Mouse (Mus musculus): ENCODE data around the gene Tekt3. TPM values are rescaled to one million over a fixed set of nuclear protein-coding genes. Genes with fewer than 3 reads are reported as not detected.

Gene Tekt3
- polyA plus RNA-seq, 1 experiment from 2014 or later, result 0.22 TPM

DNA sequence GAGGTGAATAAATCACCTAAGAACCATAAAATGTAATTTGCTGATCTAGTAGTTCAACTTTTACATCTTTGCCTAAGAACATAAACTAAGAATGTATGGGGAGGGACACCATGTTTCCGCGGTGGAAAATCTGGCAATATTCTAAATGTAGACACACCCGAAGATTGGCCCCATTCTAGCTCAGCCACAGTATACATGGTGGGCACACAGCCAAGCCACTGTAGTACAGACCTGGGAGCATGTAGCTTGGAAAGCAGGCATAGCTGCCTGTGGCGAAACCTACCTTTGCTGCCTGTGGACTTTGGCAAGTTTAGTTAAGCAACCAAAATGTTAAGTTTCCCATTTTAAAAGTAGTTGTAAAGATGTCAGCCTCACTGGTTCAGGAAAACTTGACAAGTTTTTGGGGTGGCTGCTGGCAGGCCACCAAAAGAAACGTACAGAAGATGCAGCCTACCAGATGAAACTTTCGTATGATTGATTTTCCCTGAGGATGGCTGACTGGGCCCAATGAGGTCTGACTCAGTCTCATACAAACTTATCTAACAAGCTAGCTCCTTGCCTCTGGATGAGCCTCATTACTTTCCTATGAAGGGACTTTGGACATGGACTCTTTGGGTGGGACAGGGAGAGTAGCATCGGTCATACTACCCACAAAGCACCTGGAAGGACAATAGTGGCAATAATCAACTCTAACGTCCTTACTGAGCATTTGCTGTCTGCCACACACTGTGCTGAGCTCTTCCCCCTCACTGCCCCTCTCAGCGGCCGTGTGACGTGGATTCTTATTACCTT, 25.8 kb upstream of the Tekt3 start:
- Histone ChIP-seq H3K9ac (no peak overlapping the region), H3K27ac (peak overlapping the region; percentile 71), H3K4me2 (no peak overlapping the region), H3K9me3 (no peaks in the 10 kb centered on the region), H3K36me3 (no peaks in the 10 kb centered on the region), H3K4me1 (peaks cover 20% of the 10 kb centered on the region), H3K4me3 (no peak overlapping the region), H3K27me3 (no peaks in the 10 kb centered on the region)
- peak; percentile 54; the same call in 1 of the 2 replicates for ATAC-seq (ENCODE audit: insufficient number of reproducible peaks, low FRiP score, low TSS enrichment, low read depth)
- 47% methylated on average over 11 of the region's 11 CpGs for WGBS

DNA sequence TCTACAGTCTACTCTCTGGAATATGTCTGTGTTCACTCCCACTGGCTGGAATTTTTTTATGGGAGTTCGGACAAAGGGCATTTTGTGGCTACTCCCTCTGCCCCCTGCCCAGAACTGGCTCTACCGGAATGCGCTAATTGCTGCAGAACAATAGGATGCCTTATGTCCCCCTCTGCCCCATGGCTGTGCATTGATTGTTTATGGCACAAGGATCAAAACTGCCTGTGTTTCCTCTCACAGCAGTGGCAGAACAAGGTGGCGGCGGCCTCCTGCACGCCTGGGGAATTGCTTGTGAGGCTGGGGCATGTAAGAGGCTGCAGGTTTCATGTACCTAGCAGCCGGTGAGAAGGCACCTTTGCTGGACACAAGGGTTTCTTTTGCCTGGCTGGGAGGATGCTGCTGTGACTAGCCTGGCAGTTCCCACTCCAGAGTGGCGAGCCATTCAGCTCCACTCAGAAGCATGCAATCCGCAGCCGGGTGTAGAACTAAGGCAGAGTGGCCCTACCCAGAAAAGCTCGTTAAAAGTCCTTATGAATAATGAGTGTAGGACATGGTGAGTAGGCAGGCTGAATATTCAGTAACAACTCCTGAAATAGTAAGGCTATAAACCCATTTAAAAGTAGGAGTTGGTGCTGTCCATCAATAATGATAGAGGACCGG, 21.3 kb upstream of the Tekt3 start:
- H3K4me3 ChIP-seq, result no peak overlapping the region
- no peaks in the 10 kb centered on the region for H3K27me3 ChIP-seq
- H3K36me3 ChIP-seq, result no peaks in the 10 kb centered on the region
- H3K4me2 ChIP-seq, result no peak overlapping the region
- H3K4me1 ChIP-seq, result peaks cover 22% of the 10 kb centered on the region
- H3K9me3 ChIP-seq, result no peaks in the 10 kb centered on the region
- ATAC-seq (ENCODE audit: insufficient number of reproducible peaks, low FRiP score, low TSS enrichment, low read depth), result no peak
- WGBS, result 40% methylated on average over 12 of the region's 12 CpGs
- peak overlapping the region; percentile 33; the same call in 1 of the 2 replicates for H3K27ac ChIP-seq
- no peak overlapping the region for H3K9ac ChIP-seq

DNA sequence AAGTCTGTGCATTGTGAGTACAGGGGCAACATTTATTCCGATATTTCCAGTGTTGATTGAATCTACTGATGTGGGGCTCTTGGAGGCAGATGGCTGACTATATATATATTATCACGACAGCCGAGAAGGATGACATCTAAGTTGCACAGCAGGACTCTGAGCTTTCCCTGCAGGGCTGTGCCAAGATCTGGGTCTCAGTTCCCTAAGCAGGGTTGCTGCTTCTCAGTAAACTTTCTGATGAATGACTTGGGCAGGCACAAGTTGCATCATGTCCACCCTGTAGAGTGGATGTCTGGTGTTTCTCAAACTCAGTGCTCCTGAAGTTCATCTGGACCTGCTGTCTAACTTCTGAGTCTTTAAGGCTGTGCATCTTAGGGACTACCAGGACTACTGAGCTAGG, 15.7 kb upstream of the Tekt3 start:
- Histone ChIP-seq H3K4me1 (0 out of 2 replicates have a peak, but pooled peaks cover under 1% of the 10 kb centered on the region), H3K9ac (no peak overlapping the region), H3K4me2 (no peak overlapping the region), H3K27me3 (no peaks in the 10 kb centered on the region), H3K36me3 (no peaks in the 10 kb centered on the region), H3K9me3 (no peaks in the 10 kb centered on the region), H3K27ac (no peak overlapping the region), H3K4me3 (no peak overlapping the region)
- ATAC-seq (ENCODE audit: insufficient number of reproducible peaks, low FRiP score, low TSS enrichment, low read depth), result no peak
- WGBS, result 63% methylated on average over 3 of the region's 3 CpGs

DNA sequence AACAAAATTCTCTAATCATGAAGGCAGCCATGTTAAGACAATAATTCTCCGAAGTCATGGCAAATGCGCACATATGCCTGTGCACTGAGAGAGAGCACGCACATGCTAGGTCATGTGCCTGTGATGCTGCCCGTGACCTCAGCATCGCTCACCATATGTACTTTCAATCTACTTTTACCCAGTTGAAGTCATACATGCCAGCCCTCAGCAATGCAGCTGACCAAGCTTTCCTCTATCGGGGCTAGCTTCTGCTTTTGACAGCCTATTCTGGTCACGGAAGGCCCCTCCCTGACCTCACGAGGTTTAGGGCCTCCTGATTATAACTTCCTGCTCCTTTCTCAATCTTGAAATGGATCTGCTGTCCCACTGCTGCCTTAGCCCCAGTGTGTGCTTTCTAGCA, 15.1 kb upstream of the Tekt3 start:
- Histone ChIP-seq H3K36me3 (no peaks in the 10 kb centered on the region), H3K4me2 (no peak overlapping the region), H3K9me3 (no peaks in the 10 kb centered on the region), H3K27ac (no peak overlapping the region), H3K4me3 (no peak overlapping the region), H3K4me1 (no peaks in the 10 kb centered on the region), H3K9ac (no peak overlapping the region), H3K27me3 (no peaks in the 10 kb centered on the region)
- ATAC-seq (ENCODE audit: insufficient number of reproducible peaks, low FRiP score, low TSS enrichment, low read depth), result no peak
- 85% methylated on average over 8 of the region's 8 CpGs for WGBS

DNA sequence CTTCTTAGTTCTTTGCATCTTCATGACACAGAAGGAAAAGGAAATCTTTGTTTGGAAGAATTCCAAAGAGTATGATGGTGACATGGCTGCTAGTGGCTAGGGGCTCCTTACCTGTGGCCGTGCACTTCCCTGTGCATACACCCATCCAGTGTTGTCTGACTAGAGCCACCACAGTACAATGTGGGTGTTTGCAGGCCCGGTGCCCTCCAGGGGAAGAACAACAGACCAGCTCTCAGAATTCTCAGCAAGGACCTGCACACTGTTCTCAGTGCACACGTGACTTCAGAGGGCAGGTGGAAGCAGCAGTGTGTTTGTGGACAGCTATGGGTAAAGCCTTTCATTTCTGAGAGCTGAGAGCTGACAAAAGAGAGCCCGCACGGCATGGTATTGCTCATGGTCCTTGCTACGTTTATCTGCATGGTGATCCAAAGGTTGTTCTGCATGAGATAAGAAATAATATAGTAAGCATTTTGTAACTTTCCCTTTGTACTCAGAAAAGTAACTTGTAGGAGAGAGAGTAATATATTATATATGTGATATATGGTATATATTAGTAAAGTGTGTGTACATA, 11.0 kb upstream of the Tekt3 start:
- 92% methylated on average over 6 of the region's 6 CpGs for WGBS
- Histone ChIP-seq H3K9ac (no peak overlapping the region), H3K27ac (no peak overlapping the region), H3K4me1 (no peaks in the 10 kb centered on the region), H3K36me3 (no peaks in the 10 kb centered on the region), H3K4me2 (no peak overlapping the region), H3K9me3 (no peaks in the 10 kb centered on the region), H3K27me3 (no peaks in the 10 kb centered on the region), H3K4me3 (no peak overlapping the region)
- ATAC-seq (ENCODE audit: insufficient number of reproducible peaks, low FRiP score, low TSS enrichment, low read depth), result no peak

DNA sequence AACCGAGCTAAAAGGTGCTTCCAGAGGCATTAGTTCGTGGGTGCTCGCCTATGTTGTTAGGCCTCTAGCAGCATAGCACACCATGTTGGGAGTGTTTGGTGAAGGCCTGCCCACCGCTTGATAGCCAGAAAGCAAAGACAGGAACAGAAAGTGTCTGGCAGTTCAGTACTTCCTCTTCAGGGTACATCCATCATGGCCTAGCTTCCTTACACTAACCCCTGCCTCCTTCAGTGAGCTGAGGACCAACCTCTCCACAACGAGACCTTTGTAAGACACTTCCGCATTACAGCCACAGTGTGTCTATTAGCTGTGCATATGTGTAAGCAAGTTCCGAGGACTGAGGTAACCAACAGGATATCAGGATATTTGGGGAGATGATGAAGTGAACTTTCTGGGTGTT, 10.4 kb upstream of the Tekt3 start:
- 85% methylated on average over 7 of the region's 7 CpGs for WGBS
- H3K27me3 ChIP-seq, result no peaks in the 10 kb centered on the region
- ATAC-seq (ENCODE audit: insufficient number of reproducible peaks, low FRiP score, low TSS enrichment, low read depth), result no peak
- no peaks in the 10 kb centered on the region for H3K36me3 ChIP-seq
- no peaks in the 10 kb centered on the region for H3K4me1 ChIP-seq
- no peak overlapping the region for H3K4me3 ChIP-seq
- no peak overlapping the region for H3K9ac ChIP-seq
- no peak overlapping the region for H3K27ac ChIP-seq
- H3K4me2 ChIP-seq, result no peak overlapping the region
- no peaks in the 10 kb centered on the region for H3K9me3 ChIP-seq

DNA sequence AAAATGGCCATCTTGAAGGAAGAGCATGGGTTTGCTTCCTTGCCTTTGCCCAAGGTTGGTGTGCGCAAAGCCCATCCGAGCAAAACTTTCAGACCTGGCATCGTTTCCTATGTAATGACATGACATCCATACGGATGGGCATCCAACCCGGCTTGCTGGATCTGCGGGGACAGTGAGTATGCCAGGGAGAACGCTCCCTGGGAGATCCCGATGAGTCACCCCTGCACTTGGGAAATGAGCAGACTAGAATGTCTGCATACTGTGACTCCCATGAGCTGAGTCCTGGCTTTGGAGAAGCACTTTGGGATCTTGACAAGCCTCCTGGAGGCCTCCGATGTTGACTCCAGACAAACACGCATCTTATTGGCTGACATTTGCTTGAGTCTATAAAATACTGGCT, 9.5 kb upstream of the Tekt3 start:
- H3K9ac ChIP-seq, result no peak overlapping the region
- ATAC-seq (ENCODE audit: insufficient number of reproducible peaks, low FRiP score, low TSS enrichment, low read depth), result no peak
- WGBS, result 92% methylated on average over 10 of the region's 10 CpGs
- H3K36me3 ChIP-seq, result no peaks in the 10 kb centered on the region
- no peak overlapping the region for H3K27ac ChIP-seq
- H3K4me3 ChIP-seq, result no peak overlapping the region
- H3K4me2 ChIP-seq, result no peak overlapping the region
- H3K4me1 ChIP-seq, result no peaks in the 10 kb centered on the region
- no peaks in the 10 kb centered on the region for H3K9me3 ChIP-seq
- no peaks in the 10 kb centered on the region for H3K27me3 ChIP-seq

DNA sequence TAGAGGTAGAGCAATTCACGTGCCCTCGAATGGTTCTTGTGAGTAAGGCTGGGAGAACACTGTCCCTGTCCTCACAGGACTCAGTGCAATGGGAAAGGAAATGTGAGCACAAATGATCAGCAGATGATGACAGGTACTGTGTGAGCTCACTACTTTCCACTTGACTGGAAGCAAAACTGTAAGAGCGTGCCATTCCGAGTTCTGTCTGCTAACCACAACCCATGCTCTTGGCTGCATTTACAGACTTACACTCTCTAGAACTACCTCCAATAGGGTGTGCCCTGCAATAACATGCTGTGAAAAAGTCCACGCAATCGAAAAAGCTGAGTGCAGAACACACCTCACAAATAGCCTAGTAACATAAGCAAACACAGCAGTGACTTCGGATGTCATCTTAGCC, 5.9 kb upstream of the Tekt3 start:
- Histone ChIP-seq H3K27me3 (no peaks in the 10 kb centered on the region), H3K4me3 (no peak overlapping the region), H3K27ac (no peak overlapping the region), H3K9me3 (no peaks in the 10 kb centered on the region), H3K36me3 (no peaks in the 10 kb centered on the region), H3K4me1 (no peaks in the 10 kb centered on the region), H3K4me2 (no peak overlapping the region), H3K9ac (no peak overlapping the region)
- 74% methylated on average over 7 of the region's 7 CpGs for WGBS
- no peak for ATAC-seq (ENCODE audit: insufficient number of reproducible peaks, low FRiP score, low TSS enrichment, low read depth)

DNA sequence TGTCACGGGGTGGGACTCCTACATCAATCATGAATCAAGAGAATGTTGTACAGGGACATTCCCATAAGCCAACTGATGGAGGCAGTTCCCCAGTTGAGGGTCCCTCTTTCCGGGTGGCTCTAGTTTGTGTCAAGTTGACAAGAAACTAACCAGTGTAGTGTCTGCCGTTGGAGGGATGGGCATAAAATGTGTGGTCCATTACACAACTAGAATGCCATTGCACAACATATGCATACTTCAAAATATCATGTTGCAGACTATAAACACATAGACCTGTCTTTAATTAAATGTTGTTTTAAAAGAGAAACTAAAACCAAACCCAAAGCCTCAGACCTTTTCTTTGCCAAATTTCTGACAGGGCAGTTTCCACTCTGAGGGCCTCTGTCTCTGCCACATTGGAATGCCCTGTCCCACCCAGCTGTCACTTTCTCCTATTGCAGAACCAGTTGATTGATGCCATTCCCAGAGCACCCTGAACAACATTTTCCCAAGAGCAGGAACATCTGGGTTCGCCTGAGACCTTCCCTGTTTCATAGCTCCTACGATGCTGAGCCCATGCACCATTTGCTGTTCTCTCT, 3.0 kb upstream of the Tekt3 start:
- Histone ChIP-seq H3K27me3 (peaks cover 4% of the 10 kb centered on the region; the same call in 1 of the 2 replicates), H3K4me2 (no peak overlapping the region), H3K9ac (no peak overlapping the region), H3K36me3 (no peaks in the 10 kb centered on the region), H3K4me1 (0 out of 2 replicates have a peak, but pooled peaks cover 3% of the 10 kb centered on the region), H3K4me3 (no peak overlapping the region), H3K27ac (peak overlapping the region; percentile 7; the same call in 1 of the 2 replicates), H3K9me3 (no peaks in the 10 kb centered on the region)
- 40% methylated on average over 5 of the region's 5 CpGs for WGBS
- no peak for ATAC-seq (ENCODE audit: insufficient number of reproducible peaks, low FRiP score, low TSS enrichment, low read depth)

DNA sequence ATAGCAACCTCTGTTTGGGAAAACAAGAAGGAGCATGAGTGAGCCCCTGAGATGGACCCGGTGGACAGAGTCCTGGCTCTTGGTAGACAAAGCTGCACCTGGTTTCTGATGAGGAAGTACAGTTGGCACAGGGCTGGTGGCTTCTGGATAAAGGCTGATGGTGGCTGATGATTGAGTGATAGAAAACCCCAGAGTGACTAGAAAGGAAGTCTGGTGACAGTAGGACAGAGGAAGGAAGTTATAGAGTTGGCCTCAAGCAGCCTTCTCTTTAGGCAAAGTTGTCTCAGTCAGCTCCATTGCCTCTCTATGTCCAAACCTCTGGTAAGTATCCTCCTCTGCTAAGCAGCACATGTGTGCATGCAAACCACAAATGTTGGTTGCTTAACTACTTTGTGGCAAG, 1.5 kb upstream of the Tekt3 start:
- Histone ChIP-seq H3K4me2 (no peak overlapping the region), H3K4me1 (0 out of 2 replicates have a peak, but pooled peaks cover 3% of the 10 kb centered on the region), H3K36me3 (no peaks in the 10 kb centered on the region), H3K27me3 (peaks cover 4% of the 10 kb centered on the region; the same call in 1 of the 2 replicates), H3K27ac (no peak overlapping the region), H3K4me3 (no peak overlapping the region), H3K9me3 (no peaks in the 10 kb centered on the region), H3K9ac (no peak overlapping the region)
- WGBS, result 90% methylated on average over 1 of the region's 1 CpGs
- ATAC-seq (ENCODE audit: insufficient number of reproducible peaks, low FRiP score, low TSS enrichment, low read depth), result no peak

DNA sequence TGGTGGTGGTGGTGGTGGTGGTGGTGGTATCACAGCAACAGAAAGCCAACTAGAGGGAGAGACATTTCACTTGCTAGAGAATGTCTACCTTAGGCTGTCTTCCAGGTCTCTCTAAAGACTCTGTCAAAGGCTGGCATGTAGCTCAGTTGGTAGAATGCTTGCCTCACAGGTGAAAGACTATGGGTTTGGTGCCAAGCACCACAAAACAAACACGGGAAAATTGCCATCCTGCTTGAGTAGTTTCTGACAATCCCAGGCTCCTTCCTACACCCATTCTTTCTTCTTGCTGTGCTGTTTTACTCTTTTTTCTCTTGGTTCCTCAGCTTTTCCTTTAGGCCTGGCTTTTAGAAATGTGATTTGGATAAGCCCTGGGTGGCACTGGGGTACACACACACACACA, 5.1 kb downstream of the Tekt3 start:
- WGBS, result 72% methylated on average over 1 of the region's 1 CpGs
- Histone ChIP-seq H3K4me3 (no peak overlapping the region), H3K27me3 (0 out of 2 replicates have a peak, but pooled peaks cover 3% of the 10 kb centered on the region), H3K9me3 (no peaks in the 10 kb centered on the region), H3K36me3 (no peaks in the 10 kb centered on the region), H3K4me2 (no peak overlapping the region), H3K9ac (no peak overlapping the region), H3K4me1 (0 out of 2 replicates have a peak, but pooled peaks cover 2% of the 10 kb centered on the region), H3K27ac (no peak overlapping the region)
- no peak for ATAC-seq (ENCODE audit: insufficient number of reproducible peaks, low FRiP score, low TSS enrichment, low read depth)

DNA sequence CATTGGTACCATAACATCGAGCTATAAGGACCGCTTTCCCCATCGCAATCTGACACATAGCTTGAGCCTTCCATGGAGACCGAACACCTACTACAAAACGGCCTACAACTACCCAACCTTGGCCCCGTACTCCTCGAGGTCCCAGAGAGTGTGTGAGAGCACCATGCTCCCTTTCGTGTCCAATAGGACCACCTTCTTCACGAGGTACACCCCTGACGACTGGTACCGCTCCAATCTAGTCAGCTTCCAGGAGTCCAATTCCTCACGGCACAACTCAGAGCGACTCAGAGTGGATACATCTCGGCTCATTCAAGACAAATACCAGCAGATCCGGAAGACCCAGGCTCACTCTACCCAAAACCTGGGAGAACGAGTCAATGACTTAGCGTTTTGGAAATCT, 8.6 kb downstream of the Tekt3 start:
- Histone ChIP-seq H3K27ac (no peak overlapping the region), H3K4me2 (no peak overlapping the region), H3K27me3 (no peaks in the 10 kb centered on the region), H3K9me3 (no peaks in the 10 kb centered on the region), H3K4me1 (no peaks in the 10 kb centered on the region), H3K4me3 (no peak overlapping the region), H3K36me3 (no peaks in the 10 kb centered on the region), H3K9ac (no peak overlapping the region)
- 88% methylated on average over 17 of the region's 17 CpGs for WGBS
- no peak for ATAC-seq (ENCODE audit: insufficient number of reproducible peaks, low FRiP score, low TSS enrichment, low read depth)

All from limb, embryonic 15.5 days (tissue).